Mouse (Mus musculus) megakaryocyte, adult 5-6 weeks (primary cell): ENCODE measurements around the gene Cdc20b. TPM values are rescaled to one million over a fixed set of nuclear protein-coding genes. Genes with fewer than 3 reads are reported as not detected.

Source experiments
- ATAC-seq: 2 replicates; pipeline ENCODE4 v1.8.0; 2016; ENCODE audit warnings: mild to moderate bottlenecking, inconsistent platforms; ENCODE audit not compliant: poor library complexity, severe bottlenecking
- total RNA-seq, 2 experiments: library from RNA; stranded (forward) in 1 of 2; stranded (reverse) in 1 of 2; fragments of 153-499, 151-499 nt in 1 of 2; fragments of 221-1000, 200-1000 nt in 1 of 2; gene quantifications; 2 replicates each; pipeline versions ENCODE4 v1.2.3 to v1.2.4; 2015 to 2017

Gene Cdc20b
- total RNA-seq, 2 experiments from 2014 or later, result not detected

DNA sequence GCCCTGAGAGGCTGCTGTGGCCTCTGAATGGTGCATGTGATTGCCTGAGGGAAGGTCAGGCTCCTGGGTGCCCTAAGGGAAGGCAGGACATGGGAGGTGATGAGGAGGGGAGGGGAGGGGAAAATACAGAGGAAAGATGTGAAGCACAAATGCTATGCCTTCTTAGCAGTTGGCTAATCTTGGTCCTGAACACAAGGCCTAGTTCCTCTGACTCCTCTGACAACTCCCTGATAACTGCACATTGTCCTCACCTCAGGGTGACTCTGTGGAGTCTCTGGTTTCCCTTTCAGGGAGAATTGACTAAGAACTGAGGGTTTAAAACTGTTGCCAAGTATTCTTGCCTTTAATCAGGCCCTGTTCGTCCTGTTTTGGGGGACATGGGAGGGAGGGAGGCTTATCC, 59.7 kb downstream of the Cdc20b start:
- ATAC-seq, result no peak

DNA sequence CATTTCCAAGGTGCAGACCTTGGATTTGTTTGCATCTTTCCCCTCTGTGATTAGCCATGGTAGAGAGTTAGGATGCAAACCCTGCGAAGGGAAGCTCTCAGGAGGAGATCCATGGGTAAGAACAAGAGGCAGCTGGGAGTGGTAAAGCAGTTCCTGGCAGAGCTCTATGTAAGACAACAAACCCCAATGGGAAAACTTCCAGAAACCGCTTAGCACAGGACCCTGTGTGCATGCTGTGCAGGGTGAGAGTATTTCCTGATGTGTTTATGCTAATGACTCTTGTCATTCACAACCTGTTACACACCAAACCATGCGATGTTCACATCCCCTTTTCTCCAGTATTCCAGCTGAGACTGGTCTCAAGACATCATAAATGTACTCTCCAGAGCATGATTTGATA, 62.1 kb downstream of the Cdc20b start:
- ATAC-seq, result no peak

DNA sequence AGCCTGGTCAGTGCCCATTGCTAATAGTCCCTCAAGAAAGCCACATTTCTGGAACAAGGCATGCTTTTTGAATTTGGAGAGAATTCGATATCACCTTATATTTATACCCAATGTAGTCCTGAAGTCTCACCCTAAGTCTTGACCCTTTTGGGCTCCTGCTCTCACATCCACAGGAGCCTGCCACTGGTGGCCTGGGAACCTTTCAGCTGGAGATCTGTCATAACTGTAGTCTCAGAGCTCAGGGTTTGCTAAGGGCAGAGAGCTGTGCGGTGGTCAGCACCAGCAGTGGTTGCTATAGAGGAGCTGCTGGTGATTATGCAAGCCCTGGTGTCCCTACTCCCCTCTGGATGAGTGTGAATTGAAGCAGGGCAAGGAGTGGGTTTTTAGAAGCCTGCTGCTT, 63.5 kb downstream of the Cdc20b start:
- no peak for ATAC-seq

DNA sequence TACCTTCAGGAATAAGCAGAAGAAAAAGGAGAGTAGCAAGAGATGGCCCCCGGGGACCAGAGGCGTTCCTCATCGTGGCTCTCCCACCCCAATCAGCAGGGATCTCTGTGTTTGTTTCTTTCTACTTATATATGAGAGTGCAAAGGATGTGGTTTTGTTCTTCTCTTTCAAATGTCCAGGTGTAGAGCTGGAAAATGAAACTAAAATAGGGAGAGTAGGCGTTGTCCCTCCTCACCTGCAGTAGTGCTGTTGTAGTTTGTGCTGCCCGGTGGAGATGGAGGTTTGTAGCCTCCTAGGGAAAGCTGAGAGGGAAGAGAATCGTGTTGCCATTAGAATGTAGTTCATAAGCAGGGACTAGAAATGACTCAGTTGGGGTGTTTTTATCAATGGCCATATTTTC, 66.0 kb downstream of the Cdc20b start, which contains the start of gene Gzma:
Gzma (minus strand) TSS at position 103 of the 400 bp plus-strand sequence.
- ATAC-seq, result 0 out of 2 replicates have a peak, but pooled peaks have one; percentile 12

DNA sequence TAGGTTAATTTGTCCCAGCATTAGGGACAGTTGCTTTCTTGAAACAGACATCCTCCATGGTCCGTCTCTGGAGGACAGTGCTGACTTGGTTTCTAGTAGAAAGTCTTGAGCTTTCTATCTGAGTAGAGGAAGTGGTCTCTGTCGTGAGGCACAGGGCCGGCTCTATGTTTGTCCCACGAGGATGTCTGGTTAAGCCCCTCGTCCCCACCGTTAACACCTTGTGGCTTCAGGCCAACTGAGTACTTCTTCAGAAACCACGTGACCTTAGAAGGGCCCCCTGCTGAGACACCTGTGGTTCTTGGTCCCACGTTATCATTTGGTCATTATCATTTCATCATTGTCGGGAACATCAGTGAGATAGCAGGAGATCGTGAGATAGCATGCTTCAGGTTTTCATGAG, 66.9 kb downstream of the Cdc20b start:
- ATAC-seq, result peak; percentile 43; the same call in 1 of the 2 replicates

DNA sequence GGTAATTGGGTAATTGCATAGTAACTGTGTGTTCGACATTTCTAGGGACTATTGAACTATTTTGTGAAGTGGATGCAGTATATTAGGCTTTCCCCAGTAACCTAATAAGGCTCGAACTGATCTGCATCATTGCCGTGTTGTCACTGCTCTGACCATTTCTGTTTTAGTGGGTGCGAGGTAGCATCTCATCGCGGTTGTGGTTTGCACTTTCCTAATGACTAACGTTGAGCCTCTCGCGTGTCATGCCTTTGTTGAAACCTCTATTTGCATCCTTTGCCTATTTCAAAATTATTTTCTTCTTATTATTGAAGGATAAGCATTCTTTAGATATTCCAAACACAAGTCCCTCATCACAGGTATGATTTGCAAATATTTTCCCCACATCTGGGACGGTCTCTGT, 69.8 kb downstream of the Cdc20b start:
- no peak for ATAC-seq

DNA sequence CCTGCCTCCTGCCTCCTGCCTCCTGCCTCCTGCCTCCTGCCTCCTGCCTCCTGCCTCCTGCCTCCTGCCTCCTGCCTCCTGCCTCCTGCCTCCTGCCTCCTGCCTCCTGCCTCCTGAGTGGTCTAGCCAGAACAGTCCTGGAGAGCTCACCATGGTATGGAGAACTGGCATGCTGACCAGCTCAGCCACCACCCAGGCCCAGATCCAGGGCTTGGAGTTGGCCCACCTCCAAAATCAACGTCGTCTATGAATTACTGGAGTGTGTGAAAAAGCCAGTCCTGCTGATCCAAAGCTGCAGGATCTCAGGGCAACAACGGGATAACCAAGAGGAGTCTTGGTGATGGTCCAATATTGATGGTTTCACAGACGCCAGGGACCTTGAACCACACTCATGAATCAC, 84.1 kb downstream of the Cdc20b start:
- ATAC-seq, result no peak

DNA sequence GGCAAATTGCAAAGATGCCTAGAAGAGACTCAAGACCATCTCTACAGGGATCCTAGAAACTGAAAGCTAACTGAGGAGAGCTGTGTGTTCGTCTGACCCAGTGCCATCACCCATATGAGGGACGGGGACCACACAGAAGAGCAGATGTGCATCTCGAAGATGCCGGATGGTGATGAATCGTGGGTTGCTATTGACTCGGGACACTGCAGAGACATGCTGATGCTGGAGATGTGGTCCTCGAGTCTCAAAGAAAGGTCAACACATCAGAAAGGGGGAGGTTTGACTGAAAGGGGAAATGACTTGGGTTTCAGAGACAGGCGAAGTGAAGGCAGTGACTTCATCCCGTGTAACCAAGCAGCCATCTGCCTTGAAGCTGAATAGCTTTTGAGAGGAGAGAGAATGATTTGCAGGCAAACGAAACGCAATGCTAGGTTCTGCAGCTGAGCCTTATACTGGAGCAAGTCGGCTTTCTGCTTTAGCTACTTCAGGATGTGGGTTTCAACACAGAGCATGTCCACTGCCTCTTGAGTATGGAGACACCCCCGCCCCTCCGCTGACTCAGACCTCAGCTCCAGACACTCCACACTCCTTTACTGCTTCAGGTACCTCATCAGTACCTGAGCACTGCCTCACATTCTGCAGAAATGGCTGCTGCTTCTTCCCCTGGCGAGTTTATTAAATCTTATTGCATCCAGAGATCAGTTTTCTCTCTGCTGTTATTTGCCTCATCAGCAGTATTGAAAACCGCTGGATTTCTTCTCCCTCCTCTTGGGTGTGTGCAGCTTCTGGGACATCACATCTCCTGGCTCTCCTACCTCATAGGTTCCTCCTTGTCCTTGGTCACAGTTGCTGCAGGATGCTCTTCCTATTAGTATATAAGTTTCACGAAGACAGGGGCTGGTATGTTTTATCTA, 85.7 kb downstream of the Cdc20b start:
- ATAC-seq, result 0 out of 2 replicates have a peak, but pooled peaks have one; percentile 12

DNA sequence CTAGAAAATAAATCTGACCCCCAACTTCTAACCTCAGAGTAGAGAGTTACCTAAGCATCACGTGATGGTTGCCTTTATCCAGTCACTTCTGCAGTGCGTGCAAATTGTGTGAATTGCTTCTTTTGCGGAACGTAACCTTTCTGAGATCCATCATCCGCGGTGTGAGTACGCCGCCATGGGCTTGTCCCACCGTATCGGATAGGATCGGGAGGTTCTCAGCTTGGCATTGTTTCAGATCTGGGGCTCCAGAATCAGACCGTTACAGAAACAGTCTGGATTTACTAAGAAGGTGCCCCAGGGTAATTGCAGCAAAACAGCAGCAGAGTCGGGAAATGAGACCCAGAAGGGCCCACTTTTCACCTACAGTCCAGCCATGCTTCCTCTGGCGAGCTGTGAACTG, 86.4 kb downstream of the Cdc20b start:
- no peak for ATAC-seq

DNA sequence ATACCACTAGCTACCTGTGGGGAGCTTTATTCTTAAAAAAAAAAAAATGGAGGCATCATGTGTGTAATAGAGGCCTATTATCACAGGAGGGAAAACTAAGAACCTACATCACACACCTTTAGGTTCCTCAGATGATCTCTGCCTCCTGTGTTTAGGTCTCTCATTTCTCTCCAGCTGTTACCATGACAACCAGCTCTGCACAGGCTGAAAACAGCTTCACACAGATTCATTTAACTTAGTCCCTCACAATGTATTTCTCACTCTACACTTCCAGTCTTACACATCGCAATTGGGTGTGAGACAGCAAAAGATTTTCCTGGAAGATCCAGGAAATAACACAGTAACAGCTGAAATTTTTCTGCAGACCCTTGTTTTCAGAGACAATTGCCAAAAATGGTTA, 95.1 kb downstream of the Cdc20b start:
- ATAC-seq, result no peak

DNA sequence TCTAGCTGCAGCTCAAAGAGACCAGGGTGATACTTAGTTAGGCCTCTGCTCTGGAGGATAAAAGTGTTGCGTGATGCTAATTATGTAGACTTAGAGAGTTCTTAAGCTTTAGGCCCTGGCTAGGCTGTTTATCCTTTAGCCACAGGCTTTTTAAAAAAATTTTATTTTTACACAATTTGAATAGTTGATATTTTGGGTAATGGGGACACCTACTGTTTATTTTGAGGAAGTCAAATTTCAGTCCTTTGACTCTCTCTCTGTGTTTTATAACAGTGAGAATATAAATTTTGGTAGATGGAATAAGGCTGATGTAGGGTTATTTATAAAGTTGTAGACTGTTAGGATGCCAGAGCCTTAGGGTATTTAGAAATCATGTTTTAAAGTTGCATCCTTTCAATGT, 104.7 kb downstream of the Cdc20b start:
- no peak for ATAC-seq

Other genes with a start within 250 kb of the Cdc20b start
- gene Plpp1, start 234.3 kb upstream of the Cdc20b start, total RNA-seq (2015), result 1.1 TPM in 2 replicates
- 0.26 and 1.5 TPM in 2 replicates for gene Plpp1, start 234.3 kb upstream of the Cdc20b start, total RNA-seq (2017)
- gene Mtrex, start 107.7 kb upstream of the Cdc20b start, total RNA-seq (2015), result 46.6 and 47.3 TPM in 2 replicates
- gene Mtrex, start 107.7 kb upstream of the Cdc20b start, total RNA-seq (2017), result 47.5 and 51.9 TPM in 2 replicates
- gene Dhx29, start 107.7 kb upstream of the Cdc20b start, total RNA-seq (2015), result 9.9 and 12.0 TPM in 2 replicates
- gene Dhx29, start 107.7 kb upstream of the Cdc20b start, total RNA-seq (2017), result 14.7 and 14.9 TPM in 2 replicates
- gene Ccno, start 47.3 kb upstream of the Cdc20b start, total RNA-seq (2015), result 2.8 and 4.7 TPM in 2 replicates
- 4.1 and 5.9 TPM in 2 replicates for gene Ccno, start 47.3 kb upstream of the Cdc20b start, total RNA-seq (2017)
- not detected in 2 replicates for gene Mcidas, start 41.3 kb upstream of the Cdc20b start, total RNA-seq (2015)
- not detected in 2 replicates for gene Mcidas, start 41.3 kb upstream of the Cdc20b start, total RNA-seq (2017)
- gene Gpx8, start 11.3 kb downstream of the Cdc20b start, total RNA-seq (2015), result 0.85 TPM in 1 of 2 replicates, not detected in the other
- gene Gpx8, start 11.3 kb downstream of the Cdc20b start, total RNA-seq (2017), result 1.9 TPM in 1 of 2 replicates, not detected in the other
- gene Gzma, start 65.9 kb downstream of the Cdc20b start, total RNA-seq (2015), result 14.6 and 29.7 TPM in 2 replicates
- gene Gzma, start 65.9 kb downstream of the Cdc20b start, total RNA-seq (2017), result 20.3 and 49.5 TPM in 2 replicates
- 0.07 and 0.71 TPM in 2 replicates for gene Esm1, start 174.5 kb downstream of the Cdc20b start, total RNA-seq (2015)
- 1.3 and 1.8 TPM in 2 replicates for gene Esm1, start 174.5 kb downstream of the Cdc20b start, total RNA-seq (2017)
- gene Gzmk, start 190.8 kb downstream of the Cdc20b start, total RNA-seq (2015), result not detected in 2 replicates
- gene Gzmk, start 190.8 kb downstream of the Cdc20b start, total RNA-seq (2017), result not detected in 2 replicates